25 mouse cellular contexts compared by ENCODE assay signal in the genomic region with DNA sequence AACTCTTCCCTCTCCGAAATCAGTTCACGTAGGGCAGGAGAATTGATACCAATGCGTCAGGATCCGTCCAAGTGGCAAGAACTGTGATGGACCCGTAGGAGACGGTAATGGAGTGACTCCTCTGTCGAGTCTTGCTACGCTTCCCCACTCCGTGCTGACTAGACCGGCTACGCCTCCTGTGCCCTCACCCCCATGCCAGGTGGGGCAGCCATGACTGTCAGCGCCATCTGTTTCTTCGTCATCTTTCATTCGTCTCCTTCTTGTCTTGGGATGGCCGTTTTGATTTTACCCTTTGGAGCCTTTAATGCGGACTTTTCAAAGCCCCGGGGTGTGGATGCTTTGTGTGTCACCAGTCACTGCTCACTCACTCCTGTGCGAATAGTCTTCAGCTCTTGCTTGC. TPM values are rescaled to one million over a fixed set of nuclear protein-coding genes. Genes with fewer than 3 reads are reported as not detected.
DNase-seq lines count a peak whose midpoint lies in the region; ATAC-seq and TF ChIP-seq lines count a peak whose summit lies in the region.
"Had no signal": no experiment of that assay in that cellular context is flagged by ENCODE, and none has a peak within 500 bp of the region (broad histone marks: within the 10 kb centered on the region; RNA-seq: fewer than 3 reads in every experiment).

No protein-coding gene starts in this region.

- no peak for DNase-seq in heart, postnatal 25 days (ENCODE audit: low spot score)
- DNase-seq in testis, postnatal 14 days (ENCODE audit: low spot score) = no peak
- no peak for DNase-seq in frontal cortex, adult 2 months (ENCODE audit: extremely low spot score in 1 of 2, low spot score in 1 of 2)
- DNase-seq: adrenal gland, adult 2 months; cerebellum, adult 11-12 months; cerebellum, postnatal 14 days; heart, postnatal 4 days; kidney, adult 9 months; lung, postnatal 14 days; midbrain, embryonic 14.5 days; right cerebral cortex, postnatal 25 days; spleen, adult 18-20 months; thymus, postnatal 25 days had no signal

- no peak for TF ChIP-seq CTCF in testis, adult 2 months (IDR thresholded peaks at IDR 0.05; ENCODE audit: control insufficient read depth, insufficient read depth, insufficient replicate concordance, low read depth, low read length)

- H3K4me2 ChIP-seq in heart, embryonic 13.5 days = 0 out of 2 replicates have a peak overlapping the region, but pooled peaks have one; percentile 29
- H3K4me2 ChIP-seq in limb, embryonic 12.5 days = no peak overlapping the region
- H3K4me2 ChIP-seq: hindbrain, embryonic 15.5 days; intestine, embryonic 15.5 days; liver, embryonic 12.5 days; neural tube, embryonic 12.5 days had no signal

- TF ChIP-seq POLR2A in testis, adult 2 months (IDR thresholded peaks at IDR 0.05; ENCODE audit: control insufficient read depth, low read depth, low read length) = no peak

- H3K36me3 ChIP-seq in heart, embryonic 13.5 days = no peaks in the 10 kb centered on the region
- H3K36me3 ChIP-seq in testis, adult 2 months (ENCODE audit: control insufficient read depth, insufficient read depth, low read length) = no peaks in the 10 kb centered on the region
- no peaks in the 10 kb centered on the region for H3K36me3 ChIP-seq in limb, embryonic 12.5 days
- H3K36me3 ChIP-seq: hindbrain, embryonic 15.5 days; intestine, embryonic 15.5 days; liver, embryonic 12.5 days; neural tube, embryonic 12.5 days had no signal

- H3K4me1 ChIP-seq in heart, embryonic 13.5 days = peaks cover 55% of the 10 kb centered on the region
- peaks cover 2% of the 10 kb centered on the region for H3K4me1 ChIP-seq in testis, adult 2 months (ENCODE audit: control insufficient read depth, insufficient read depth, low read length)
- peaks cover 59% of the 10 kb centered on the region for H3K4me1 ChIP-seq in limb, embryonic 12.5 days (replicated peaks)

- ATAC-seq in heart, embryonic 13.5 days (ENCODE audit: extremely low read depth, insufficient number of reproducible peaks, low FRiP score, low TSS enrichment) = no peak
- ATAC-seq in limb, embryonic 12.5 days (ENCODE audit: insufficient number of reproducible peaks, insufficient read depth, low FRiP score, low TSS enrichment, low read depth) = no peak
- ATAC-seq in activated CD4-positive, CD25-positive, alpha-beta regulatory T cell, adult 4 months = no peak
- ATAC-seq: forebrain, postnatal 0 days; intestine, embryonic 15.5 days; liver, embryonic 12.5 days; Patski had no signal

- H3K4me3 ChIP-seq in heart, embryonic 13.5 days = no peak overlapping the region
- H3K4me3 ChIP-seq in testis, adult 2 months (ENCODE audit: control insufficient read depth, low read depth, low read length) = no peak overlapping the region
- no peak overlapping the region for H3K4me3 ChIP-seq in limb, embryonic 12.5 days (replicated peaks)
- H3K4me3 ChIP-seq: hindbrain, embryonic 15.5 days; intestine, embryonic 15.5 days; liver, embryonic 12.5 days; neural tube, embryonic 12.5 days had no signal

- H3K9ac ChIP-seq in heart, embryonic 13.5 days = no peak overlapping the region
- no peak overlapping the region for H3K9ac ChIP-seq in limb, embryonic 12.5 days (replicated peaks)
- H3K9ac ChIP-seq: forebrain, postnatal 0 days; hindbrain, embryonic 15.5 days; intestine, embryonic 15.5 days; liver, embryonic 12.5 days; neural tube, embryonic 12.5 days had no signal

- WGBS in heart, embryonic 13.5 days = 81% methylated on average over 18 of the region's 18 CpGs
- WGBS in limb, embryonic 12.5 days = 88% methylated on average over 18 of the region's 18 CpGs

- no peaks in the 10 kb centered on the region for H3K27me3 ChIP-seq in heart, embryonic 13.5 days (replicated peaks)
- no peaks in the 10 kb centered on the region for H3K27me3 ChIP-seq in testis, adult 2 months (ENCODE audit: control insufficient read depth, insufficient read depth, low read length)
- no peaks in the 10 kb centered on the region for H3K27me3 ChIP-seq in limb, embryonic 12.5 days
- H3K27me3 ChIP-seq: CH12.LX; hindbrain, embryonic 15.5 days; intestine, embryonic 15.5 days; liver, embryonic 12.5 days; neural tube, embryonic 12.5 days; Patski had no signal

- no peaks in the 10 kb centered on the region for H3K9me3 ChIP-seq in heart, embryonic 13.5 days
- H3K9me3 ChIP-seq in limb, embryonic 12.5 days = no peaks in the 10 kb centered on the region
- H3K9me3 ChIP-seq: G1E; hindbrain, embryonic 15.5 days; intestine, embryonic 15.5 days; liver, embryonic 12.5 days; neural tube, embryonic 12.5 days had no signal

- intact Hi-C loops in heart, postnatal 25 days (cut with DNase I) = no loop called here

- H3K27ac ChIP-seq in heart, embryonic 13.5 days (replicated peaks) = no peak overlapping the region
- H3K27ac ChIP-seq in testis, adult 2 months (ENCODE audit: control insufficient read depth, insufficient read depth, low read depth, low read length) = peak overlapping the region; percentile 84
- peak overlapping the region; percentile 56; the same call in 1 of the 2 replicates for H3K27ac ChIP-seq in limb, embryonic 12.5 days
- H3K27ac ChIP-seq: hindbrain, embryonic 15.5 days; intestine, embryonic 15.5 days; liver, embryonic 12.5 days; neural tube, embryonic 12.5 days had no signal

RNA-seq across cellular contexts. Expression of a gene that starts 26.6 kb away (rescaled TPM):
- polyA plus RNA-seq in heart, embryonic 13.5 days (2015; fragmentation: Nextera tagmentation; extraction: Ambion mirVana) = 8.8 and 9.1 TPM in 2 replicates
- 1 to 10 TPM; 6.6 to 6.8 TPM for total RNA-seq in heart, postnatal 25 days (2021)
- polyA plus RNA-seq in testis, adult 2 months (2012; rRNA removed) = 4.1 and 5.8 TPM in 2 replicates
- polyA plus RNA-seq in limb, embryonic 12.5 days (2016; fragmentation: Nextera tagmentation; extraction: Ambion mirVana) = 22.1 and 25.3 TPM in 2 replicates
- 7.2 and 7.8 TPM in 2 replicates for polyA plus RNA-seq in frontal cortex, adult 2 months (2012; rRNA removed)
- polyA plus RNA-seq in activated CD4-positive, CD25-positive, alpha-beta regulatory T cell, adult 4 months (2017; shearing (Covaris generic)) = 1 to 10 TPM; 5.9 to 8.5 TPM
